Mouse (Mus musculus) adrenal gland, adult 2 months (tissue): ENCODE measurements around the gene Cdc42. TPM values are rescaled to one million over a fixed set of nuclear protein-coding genes. Genes with fewer than 3 reads are reported as not detected.

Experiments
- DNase-seq: peaks from one replicate; pipeline ENCODE4 v3.0.0; 2021
- long read RNA-seq: library from polyadenylated mRNA; stranded (forward); transcript quantifications from one replicate; pipeline ENCODE4 v2.0.0, GENCODE M21; 2021
- polyA plus RNA-seq: library from polyadenylated mRNA; depleted of rRNA; stranded (reverse); fragments of >200 nt; gene quantifications from 2 replicates; pipeline ENCODE4 v1.2.3, GENCODE M21; 2012; rRNA removed
- total RNA-seq, 2 experiments: library from RNA; stranded (reverse); gene quantifications; 2 replicates each; pipeline ENCODE4 v1.2.3; 2021

The Cdc42 gene
- 100 to 1,000 TPM; 419 to 486 TPM for total RNA-seq
- 23.1 and 24.7 TPM in 2 replicates for polyA plus RNA-seq
- long read RNA-seq, transcript Cdc42-202 (6 exons, 2,108 nt), result major isoform, 233 of 316 reads
- long read RNA-seq, partial matches to known transcripts, result 64 of 316 reads
- long read RNA-seq, other reads (novel, unspliced or antisense), result 17 of 316 reads

- DNase-seq, result peak; percentile 99
Measured at GRCm38 (mm10) chr4:137357517-137358254, at the start of gene Cdc42. Gene Cdc42, minus strand, starts transcription at chr4:137357720.

- DNase-seq, result no peak
Measured at GRCm38 (mm10) chr4:137405571-137405970, 48.1 kb upstream of the Cdc42 start.

- peak; percentile 88 for DNase-seq
Measured at GRCm38 (mm10) chr4:137396641-137397525, 39.4 kb upstream of the Cdc42 start.

- DNase-seq, result peak; percentile 69
Measured at GRCm38 (mm10) chr4:137393378-137394135, 36.0 kb upstream of the Cdc42 start.

GRCm38 (mm10) chr4:137392874-137393273, 35.4 kb upstream of the Cdc42 start:
- DNase-seq, result peak; percentile 75

- DNase-seq, result no peak
Measured at GRCm38 (mm10) chr4:137391287-137391686, 33.8 kb upstream of the Cdc42 start.

- no peak for DNase-seq
Measured at GRCm38 (mm10) chr4:137390196-137390595, 32.7 kb upstream of the Cdc42 start.

- DNase-seq, result peak; percentile 72
Measured at GRCm38 (mm10) chr4:137388983-137389382, 31.5 kb upstream of the Cdc42 start.

GRCm38 (mm10) chr4:137388059-137388794, 30.7 kb upstream of the Cdc42 start:
- DNase-seq, result peak; percentile 91

- DNase-seq, result no peak
Measured at GRCm38 (mm10) chr4:137387482-137388058, 30.1 kb upstream of the Cdc42 start.

- DNase-seq, result no peak
Measured at GRCm38 (mm10) chr4:137380702-137381605, 23.4 kb upstream of the Cdc42 start.

- DNase-seq, result no peak
Measured at GRCm38 (mm10) chr4:137379713-137380255, 22.3 kb upstream of the Cdc42 start.

- DNase-seq, result no peak
Measured at GRCm38 (mm10) chr4:137379085-137379484, 21.6 kb upstream of the Cdc42 start.

- DNase-seq, result peak; percentile 67
Measured at GRCm38 (mm10) chr4:137377526-137378304, 20.2 kb upstream of the Cdc42 start.

GRCm38 (mm10) chr4:137376778-137377177, 19.3 kb upstream of the Cdc42 start:
- no peak for DNase-seq

- peak; percentile 53 for DNase-seq
Measured at GRCm38 (mm10) chr4:137375314-137376278, 18.1 kb upstream of the Cdc42 start.

GRCm38 (mm10) chr4:137373711-137374110, 16.2 kb upstream of the Cdc42 start:
- peak; percentile 47 for DNase-seq
